Mouse (Mus musculus) cerebellum, adult 11 months (tissue): ENCODE measurements around the gene Tnfaip6.
A peak's percentile ranks its signal among the peaks of the same experiment; 100 is the strongest.
"Not testable (repeated sequence)": the region's sequence is repeated elsewhere in the genome, so short reads cannot be mapped to it uniquely, and the experiment has no call there.

Experiments used
- DNase-seq: peaks from one replicate; pipeline ENCODE4 v3.0.0; 2022

Gene Tnfaip6

DNA sequence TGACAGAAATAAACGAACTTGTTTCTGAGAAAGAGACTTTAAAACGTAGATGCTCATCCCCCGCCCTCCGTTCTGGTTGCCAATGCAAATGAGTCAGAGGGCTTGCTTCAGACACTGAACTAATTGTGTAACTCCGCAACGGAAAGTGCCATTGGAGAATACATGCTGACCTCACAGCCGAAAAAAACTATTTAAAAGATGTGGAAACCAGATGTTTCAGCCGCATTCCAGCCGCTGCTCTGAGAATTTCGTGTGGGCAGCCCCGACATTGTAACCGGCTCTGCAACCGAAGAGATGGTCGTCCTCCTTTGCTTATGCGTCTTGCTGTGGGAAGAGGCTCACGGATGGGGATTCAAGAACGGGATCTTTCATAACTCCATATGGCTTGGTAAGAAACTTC, at the start of gene Tnfaip6:
Gene Tnfaip6 (plus strand): TSS at position 128 of the 400 bp plus-strand sequence.
- DNase-seq = no peak

DNA sequence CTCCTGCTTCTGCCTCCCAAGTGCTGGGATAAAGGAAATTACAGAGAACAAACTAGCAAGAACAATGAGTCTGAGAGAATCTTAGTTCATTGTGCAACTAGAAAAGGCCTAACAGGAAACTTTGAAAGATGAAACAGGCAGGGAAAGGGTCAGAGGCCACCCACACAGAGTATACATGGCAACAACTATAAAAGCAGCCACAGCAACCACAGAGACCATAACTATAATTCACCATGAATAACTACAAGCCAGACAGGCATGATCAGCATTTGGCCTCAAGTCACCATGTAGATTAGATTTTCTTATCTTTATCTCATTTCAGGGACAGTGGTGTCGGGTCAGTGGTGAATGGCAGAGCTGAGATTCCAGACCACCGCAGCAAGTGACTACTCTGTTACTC, 48.2 kb upstream of the Tnfaip6 start:
- DNase-seq = no peak

DNA sequence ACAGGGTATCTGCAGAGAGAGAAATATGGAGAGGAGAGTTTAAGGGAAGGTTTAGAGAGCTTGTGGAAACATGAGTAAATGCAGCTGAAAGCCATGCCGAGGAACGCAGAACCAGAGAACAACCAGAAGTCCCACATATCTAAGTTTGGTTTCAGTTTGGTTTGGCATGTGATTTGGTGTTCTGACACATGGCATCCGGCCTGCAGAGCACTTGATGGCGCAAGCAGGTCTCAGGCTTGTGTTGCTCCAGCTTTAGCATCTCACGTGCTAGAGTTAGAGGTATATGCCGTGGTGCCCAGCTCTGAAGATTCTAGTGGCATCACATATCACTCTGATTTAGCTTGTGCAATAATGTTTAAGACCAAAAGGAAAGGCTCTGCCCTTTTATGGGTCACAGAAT, 46.4 kb upstream of the Tnfaip6 start:
- DNase-seq = no peak

DNA sequence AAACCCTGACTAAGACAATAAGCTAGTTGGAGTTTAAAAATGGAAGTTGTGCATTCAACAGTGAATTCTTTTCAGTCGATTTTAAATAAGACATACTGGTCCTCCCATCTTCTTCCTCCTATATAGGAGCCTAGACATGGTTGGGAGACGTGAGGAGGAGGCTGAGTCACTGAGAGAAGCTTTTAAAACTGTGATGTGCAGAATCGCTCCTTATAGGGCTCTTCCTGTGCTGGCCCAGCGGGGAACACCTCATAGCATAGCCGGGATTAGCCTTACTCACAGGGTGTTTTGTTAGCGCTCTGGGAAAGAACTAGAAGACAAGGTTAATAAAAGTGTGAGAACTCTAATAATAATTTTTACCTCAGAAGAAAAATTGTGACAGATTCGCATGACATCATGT, 37.8 kb upstream of the Tnfaip6 start:
- no peak for DNase-seq

DNA sequence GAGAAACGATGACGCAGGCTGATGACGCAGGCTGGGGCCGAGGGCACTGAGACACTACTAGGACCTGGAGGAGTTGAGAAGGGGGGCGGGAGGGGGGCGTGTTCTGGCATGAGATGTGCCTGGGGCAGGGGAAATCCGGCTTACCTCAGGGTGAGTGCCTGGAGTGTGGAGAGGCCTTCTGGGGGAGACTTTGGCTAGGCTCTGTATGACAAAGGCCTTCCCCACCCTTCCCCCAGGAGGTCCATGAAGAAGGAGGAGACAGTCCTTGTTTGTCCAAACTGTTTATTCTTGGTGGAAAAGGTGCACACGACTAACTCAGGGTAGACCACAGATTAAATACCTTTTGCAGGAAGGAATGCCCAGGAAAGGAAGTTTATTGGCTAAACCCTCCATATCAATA, 36.3 kb upstream of the Tnfaip6 start:
- DNase-seq = no peak

DNA sequence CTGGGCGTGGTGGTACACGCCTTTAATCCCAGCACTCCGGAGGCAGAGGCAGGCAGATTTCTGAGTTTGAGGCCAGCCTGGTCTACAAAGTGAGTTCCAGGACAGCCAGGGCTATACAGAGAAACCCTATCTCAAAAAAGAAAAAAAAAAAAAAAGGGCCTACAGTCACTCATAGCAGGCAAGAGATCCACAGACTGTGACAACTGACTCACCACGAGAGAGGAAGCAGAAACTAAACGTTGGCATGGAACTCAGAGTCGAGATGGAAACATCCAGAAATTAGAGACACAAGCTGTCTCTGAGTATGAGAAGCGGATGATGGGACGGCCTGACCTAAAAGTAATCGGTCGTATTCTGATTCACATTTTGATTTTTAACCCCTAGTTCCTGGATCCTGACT, 35.5 kb upstream of the Tnfaip6 start:
- not testable (repeated sequence) for DNase-seq

DNA sequence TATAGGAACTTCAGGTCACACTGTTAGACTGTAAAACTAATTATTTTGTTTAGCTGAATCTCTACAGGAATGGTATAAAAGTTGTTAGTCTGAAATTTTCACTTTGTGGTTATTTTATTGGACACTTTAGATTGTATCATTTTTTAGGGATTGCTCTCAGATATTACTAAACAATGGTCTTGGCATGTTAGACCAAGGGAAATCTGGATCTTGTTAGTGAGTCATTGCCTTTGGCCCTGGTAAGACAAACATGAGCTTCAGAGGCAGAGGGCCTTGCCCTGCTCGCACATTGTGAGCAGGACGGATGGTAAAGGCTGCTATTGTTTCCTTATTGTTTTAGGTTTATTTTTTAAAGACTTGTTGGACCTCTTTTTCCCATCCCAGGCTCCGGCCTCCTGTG, 31.4 kb upstream of the Tnfaip6 start:
- no peak for DNase-seq

DNA sequence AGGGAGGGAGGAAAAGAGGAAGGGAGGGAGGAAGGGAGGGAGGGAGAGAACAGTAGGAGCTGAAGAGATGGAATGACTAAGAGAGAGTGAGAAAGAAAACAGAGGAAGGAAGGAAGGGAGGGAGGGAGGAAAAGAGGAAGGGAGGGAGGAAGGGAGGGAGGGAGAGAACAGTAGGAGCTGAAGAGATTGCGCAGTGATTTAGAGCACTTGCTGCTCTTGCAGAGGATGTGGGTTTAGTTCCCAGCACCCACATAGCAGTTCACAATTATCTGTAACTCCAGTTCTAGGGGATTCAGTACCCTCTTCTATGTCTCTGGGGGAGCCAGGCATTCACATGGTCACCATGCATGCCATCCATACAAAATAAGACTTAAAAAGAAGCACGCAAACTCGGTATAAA, 26.0 kb upstream of the Tnfaip6 start:
- DNase-seq = not testable (repeated sequence)

DNA sequence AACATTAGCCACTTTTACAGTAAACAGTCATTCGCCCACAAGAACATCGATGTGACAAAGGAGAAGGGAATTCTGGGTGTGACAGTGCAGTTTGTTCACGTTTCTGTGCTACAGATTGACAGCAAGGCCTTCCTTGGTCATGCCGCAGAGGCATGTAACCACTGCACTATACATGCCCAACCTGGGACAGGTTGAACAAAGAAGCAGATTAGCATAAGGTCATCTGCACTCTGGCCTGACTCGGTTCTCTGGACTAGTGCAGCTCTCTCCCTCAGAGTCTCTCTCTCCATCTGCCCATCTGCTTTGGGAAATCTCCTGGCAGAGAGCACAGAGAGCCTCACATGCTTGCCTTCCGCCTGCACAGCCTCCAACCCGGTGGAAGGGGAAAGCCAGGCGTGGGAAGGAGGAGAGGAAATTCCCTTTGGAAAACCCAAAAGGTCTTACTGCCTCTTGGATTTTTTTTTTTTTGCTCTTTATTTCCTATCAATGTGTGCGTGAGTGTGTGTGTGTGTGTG, 24.4 kb upstream of the Tnfaip6 start:
- DNase-seq = peak; percentile 56

DNA sequence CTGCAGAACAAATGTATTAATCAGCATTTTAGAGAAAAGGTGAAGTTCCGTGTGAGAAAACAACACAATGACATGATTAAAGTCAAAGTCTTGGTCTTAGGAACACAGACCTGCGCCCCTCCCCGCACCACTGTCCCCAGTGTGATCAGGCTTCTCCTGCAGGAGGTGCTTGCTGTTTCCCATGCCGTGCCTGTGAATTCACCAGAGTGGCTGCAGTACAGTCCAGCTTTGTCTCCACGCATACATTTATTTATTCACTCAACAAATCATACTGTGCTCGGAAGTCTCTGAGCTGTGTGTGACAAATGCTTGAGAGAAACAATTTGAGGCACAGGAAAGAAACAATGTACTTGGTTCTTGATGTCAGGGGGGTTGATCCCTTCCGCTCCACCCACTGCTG, 21.4 kb upstream of the Tnfaip6 start:
- DNase-seq = no peak

DNA sequence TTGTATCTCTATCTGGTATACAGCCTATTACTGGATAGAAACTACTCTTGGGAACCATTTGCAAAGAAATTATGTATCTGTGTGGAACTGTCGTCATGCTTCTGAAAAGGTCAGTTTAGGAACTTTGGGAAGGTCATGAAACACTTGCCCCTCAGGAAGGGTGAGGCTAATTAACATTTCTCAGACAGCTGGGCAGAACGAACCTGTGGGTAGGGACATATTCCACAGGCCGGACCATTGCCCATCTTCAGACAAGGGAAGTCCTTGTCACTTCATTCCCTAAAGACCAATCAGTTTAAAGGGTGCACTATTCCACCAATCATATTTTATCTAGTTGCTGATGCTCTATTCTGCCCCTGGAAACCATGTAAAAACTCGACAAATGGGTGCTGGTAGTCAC, 10.7 kb upstream of the Tnfaip6 start:
- no peak for DNase-seq

DNA sequence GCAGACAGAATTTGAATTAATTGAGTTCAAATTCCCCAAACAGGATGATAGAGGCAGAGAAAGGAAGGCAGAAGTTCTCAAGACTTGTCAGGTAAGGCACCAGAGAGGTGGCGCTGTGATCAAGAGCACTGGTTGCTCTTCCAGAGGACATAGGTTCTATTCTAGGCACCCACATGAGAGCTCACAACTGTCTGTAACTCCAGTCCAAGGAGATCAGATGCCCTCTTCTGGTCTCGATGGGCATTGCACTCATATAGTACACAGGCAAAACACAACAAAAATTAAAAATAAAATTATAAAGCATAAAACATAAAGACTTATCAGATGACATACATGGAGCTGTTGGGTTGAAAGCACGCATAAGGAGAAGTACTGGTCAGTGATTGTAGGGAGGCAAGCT, 8.4 kb upstream of the Tnfaip6 start:
- DNase-seq = no peak

DNA sequence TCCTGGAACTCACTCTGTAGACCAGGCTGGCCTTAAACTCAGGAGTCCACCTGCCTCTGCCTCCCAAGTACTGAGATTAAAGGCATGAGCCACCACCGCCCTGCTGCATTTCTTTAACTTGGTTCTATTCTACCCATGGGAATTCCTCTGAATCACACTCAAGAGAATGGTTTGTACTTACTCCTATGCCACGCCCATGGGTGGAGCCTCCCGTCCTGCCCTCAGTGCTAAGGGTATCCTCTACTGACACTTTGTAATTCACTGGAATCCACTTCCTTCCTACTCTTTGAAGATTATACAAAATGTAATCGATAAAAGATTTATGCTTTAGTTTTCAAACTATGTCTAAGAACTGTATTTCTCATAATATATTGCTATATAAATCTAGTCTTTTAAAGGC, 6.3 kb upstream of the Tnfaip6 start:
- DNase-seq = no peak

DNA sequence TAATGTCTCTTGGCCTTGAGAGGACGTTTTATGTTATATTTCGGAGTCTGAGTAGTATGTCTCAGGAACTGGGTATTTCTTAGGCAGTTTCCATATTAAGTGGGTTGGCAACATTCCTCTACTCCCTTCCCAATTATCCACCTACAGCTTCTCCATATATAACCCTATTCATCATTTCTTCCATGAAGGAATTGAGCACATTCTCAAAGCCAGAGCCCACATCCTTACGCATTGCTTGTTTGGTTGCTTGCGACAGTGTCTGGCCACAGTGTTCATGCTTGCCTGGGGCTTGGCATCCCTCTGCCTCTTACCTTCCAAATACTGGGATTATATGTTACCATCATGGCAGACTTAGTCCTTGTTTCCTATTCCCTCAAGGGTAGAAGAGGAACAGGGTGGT, 3.2 kb upstream of the Tnfaip6 start:
- no peak for DNase-seq

DNA sequence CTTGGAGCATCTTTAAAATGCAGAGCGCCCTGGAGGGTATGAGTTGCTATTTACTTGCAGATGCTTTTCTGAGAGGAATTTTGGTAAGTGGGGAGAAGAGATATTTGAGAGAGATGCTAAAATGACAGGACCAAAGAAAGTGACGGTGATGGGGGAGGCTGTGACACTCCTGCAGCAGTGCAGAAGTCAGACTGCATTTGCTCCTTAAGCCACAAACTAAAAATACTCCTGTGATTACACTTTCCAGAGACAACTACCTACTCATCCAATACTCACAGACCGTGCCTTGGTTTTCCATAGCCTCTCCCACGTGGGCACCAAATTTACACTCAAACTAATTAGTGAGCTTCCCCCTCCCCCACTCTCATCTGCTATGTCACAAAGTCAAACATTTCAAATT, 2.7 kb upstream of the Tnfaip6 start:
- no peak for DNase-seq

DNA sequence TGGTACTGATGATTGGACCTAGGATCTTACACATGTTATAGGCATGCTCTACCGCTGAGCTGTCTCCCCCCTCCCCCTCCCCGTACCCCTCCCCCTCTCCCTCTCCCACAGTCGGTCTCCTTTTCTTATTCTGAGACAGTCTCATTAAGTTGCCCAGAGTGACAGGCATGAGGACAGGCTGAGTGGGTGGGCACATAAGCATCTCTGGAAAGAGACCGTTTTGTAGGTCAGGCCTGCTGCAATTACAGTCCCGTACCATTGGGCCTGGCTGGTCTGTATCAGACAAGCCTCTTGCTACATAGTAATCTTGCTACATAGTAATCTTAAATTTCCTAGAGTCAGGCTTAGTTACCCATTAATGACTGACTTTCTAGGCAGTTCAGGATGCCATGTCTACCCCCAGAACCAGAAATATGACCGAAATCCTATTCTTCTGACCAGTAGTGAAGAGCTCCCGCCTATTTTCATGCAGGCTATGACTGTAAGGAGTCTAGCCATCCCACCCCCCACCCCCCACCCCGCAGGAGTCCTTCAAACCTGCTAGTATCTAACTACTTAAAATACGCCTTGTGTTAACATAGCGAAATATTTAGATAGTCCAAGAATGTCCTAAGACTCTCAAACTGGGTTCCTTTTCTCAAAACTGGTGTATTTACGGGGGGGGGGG, 747 bp upstream of the Tnfaip6 start:
- no peak for DNase-seq

DNA sequence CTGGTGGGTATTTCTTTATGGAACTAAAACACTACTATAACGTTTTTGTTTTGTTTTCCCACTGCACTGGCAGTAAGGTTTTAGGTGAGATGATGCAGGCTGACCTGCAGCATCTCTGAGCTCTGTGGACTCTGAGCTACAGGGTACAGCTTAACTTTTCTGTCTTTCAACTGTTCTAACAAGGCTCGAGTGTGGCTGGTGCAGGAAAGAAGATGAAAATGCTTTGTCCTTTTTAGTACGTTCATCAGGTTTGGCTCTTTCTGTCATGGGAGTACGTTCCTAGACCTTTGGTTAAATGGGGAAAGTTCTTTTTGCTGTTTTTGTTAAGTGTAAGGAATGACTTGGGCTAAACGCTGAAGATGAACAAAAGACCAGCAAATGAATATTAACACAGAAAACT, 749 bp downstream of the Tnfaip6 start:
- no peak for DNase-seq

DNA sequence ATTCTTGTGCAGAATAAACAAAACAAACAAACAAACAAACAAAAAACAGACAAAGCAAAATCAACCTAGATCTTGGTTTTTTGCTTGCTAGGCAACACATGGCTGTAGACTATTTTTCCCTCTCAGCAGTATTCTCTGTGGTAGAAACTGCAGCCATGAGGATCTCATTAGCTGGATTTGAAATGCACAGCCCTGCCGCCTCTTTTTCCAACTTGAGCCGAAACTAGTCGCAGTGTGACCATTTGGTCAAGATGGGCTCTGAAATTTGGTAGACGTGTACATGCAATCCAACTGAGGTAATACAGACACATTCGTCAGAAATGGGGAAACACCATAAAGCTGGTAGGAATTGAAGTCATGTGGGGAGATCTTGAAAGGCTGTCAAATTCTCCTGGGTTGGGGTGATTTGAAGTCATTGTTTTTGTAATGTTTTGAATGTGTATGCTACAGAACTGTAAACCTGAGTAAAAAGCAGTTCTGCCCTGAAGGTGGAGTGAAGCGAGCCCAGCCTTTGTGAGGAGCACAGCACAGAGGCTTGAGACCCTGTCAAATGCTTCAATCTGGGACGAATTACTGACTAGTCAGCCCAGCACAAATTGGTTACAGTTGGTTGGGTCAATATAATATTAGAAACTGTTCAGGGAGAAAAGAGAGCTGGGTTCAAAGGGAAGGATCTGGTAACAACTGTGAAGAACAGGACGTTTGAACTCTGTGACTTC, 1.4 kb downstream of the Tnfaip6 start:
- DNase-seq = no peak

DNA sequence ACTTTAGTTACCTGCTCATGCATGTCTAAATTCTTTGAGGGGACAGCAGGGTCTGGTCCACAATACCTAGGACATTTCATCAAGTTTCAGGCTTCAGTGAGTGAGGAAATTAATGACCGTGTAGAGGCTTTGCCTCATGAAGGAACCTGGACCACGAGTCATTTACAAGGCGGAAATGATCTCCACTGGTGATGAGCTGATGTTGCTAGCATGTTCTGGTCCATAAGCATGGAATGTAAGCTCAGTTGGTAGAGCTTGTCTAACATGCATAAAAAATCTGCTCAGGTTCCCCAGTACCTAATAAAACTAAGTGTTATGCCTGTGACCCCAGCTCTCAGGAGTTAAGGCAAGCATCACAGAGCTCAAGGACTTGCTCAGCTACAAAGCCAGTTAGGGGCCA, 4.3 kb downstream of the Tnfaip6 start:
- no peak for DNase-seq

DNA sequence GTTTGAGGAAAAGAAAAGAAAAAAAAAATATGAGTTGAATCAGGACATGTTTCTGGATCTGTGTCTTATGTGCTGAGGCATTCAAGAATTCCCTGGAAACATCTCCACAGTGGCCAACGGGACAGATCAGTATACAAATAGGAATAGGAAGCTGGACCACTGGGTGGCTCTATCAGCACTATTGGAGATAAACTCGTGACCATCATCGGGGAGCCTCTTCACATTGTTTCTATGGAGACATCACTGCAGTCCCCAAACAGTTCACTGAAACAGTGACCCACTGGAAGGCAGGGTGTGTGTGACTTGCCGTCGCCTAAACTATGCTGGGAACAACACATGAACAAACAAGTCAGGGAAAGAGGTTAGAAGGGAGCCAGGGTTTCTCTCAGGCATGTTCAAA, 4.9 kb downstream of the Tnfaip6 start:
- peak; percentile 6 for DNase-seq

DNA sequence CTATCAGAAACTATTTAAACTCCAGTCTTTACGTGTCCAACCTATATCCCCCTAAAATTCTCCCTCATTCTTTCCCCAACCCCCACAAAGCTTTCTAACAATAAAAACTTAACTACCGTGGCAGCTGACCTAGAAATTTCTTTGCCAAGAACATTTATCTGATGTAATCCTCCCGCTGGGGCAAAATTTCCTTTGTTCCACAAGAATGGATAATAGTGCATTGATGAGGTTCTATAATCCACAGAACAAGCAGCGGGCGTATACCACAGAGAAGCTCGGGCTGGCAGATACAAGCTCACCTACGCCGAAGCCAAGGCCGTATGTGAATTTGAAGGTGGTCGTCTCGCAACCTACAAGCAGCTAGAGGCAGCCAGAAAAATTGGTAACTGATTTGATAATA, 5.7 kb downstream of the Tnfaip6 start:
- no peak for DNase-seq

DNA sequence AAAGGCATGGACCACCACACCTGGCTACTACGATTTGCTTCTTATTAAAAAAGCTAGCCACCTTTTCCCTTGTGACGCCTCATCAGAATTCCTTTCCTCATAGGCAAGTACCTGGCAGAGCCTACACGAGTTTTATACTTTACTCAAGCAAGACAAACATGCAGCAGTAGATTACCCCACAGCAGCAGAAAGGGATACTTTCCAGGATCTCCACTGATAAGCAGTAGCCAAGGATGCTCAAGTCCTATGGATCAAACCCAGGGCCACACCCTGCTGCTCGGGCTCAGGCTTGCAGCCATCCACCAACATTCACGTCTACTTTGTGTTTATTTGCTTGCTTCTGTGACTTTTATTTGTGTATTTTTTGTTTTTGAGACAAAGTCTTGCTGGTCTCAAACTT, 8.2 kb downstream of the Tnfaip6 start:
- DNase-seq = no peak

DNA sequence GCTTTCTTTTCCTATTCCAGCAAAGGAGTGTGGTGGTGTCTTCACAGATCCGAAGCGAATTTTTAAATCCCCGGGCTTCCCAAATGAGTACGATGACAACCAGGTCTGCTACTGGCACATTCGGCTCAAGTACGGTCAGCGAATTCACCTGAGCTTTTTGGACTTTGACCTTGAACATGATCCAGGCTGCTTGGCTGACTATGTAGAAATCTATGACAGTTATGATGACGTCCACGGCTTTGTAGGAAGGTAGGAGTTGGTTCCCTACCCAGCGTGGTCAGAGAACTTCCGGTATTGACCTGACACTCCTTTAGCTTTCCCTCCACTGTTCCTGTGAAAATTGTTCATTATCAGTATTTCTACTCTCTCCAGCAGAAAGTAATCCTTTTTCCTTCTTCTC, 13.0 kb downstream of the Tnfaip6 start:
- DNase-seq = no peak

DNA sequence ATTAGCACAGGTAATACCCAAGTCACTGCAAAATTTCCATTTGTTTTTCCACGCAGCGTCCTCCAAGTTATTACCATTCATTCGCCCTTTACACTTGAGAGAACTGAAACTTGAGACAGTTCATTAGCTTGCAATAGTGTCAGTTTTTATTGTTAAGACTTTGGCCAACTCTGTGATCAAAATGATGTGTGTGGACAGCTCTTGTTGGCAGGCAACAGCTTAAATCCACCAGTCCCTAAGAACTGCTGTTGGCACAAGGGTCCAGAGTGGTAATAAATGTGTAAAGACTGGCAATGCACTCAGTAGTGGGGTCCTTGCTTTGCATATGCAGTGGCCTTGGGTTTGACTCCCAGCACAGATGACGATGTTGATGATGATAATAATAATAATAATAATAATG, 14.5 kb downstream of the Tnfaip6 start:
- no peak for DNase-seq

DNA sequence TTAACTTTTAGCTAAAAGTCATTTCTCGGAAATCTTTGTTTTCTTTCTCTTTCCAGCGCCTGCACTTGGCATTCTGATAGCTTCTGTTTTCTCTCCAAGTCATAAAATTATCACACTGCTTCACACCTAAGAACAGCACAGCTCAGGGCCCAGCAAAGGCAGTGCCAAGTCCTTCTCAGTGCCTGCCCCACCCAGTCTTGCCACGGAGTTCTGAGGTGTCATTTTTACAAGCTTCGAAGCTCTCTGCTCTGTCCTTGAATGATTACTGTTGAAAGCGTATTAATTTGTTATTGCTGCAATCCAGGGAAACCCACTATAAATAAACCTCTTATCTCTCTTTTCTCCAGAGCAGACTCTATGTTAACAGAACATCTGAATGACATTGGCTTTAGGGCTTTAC, 15.7 kb downstream of the Tnfaip6 start:
- DNase-seq = no peak
